Comparison of ENCODE assay signal across 8 mouse cellular contexts in the genomic region with DNA sequence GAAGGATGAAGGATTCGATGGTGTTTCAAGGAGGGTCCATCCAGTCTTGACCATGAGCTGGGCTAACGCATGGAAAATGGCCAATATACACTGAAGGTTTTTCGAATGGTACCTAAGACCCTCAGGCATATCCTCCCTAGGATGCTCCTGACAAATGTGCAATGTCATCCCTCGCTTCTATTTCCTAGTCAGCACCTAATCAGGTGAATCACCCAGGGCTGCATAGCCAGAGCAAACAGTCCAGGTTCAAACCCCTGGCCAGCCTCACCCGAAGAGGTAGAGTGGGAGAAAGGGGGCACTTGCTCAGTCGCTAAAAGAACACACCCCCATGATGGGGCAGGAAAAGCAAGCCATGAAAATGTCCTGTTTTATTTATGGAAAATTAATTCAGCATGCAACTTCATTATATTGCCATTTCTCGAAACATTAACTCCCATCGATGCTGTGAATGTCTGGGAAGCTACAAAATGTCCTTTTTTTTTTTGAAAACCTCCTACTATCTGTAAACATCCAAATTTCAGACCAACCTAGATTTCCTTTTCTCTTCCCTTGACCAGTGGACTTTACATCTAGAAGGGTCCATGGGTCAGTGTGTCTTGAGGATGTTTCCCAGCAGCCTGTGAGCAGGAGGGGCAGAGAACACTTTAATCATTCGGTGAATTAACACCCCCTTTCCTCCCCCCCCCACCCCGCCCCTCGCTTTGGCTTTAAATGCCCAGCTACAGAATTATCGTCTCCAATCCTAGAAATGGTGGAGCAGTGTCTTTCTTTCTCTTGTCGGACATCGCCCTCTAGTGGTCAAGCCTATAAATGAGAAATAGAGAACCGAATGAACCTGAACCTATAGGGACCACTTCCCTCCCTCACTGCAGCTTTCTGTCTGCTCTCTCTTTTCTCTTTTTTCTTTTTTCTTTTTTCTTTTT.
A peak's percentile ranks its signal among the peaks of the same experiment; 100 is the strongest.
DNase-seq lines count a peak whose midpoint lies in the region; TF ChIP-seq lines count a peak whose summit lies in the region.

No protein-coding gene starts in this region.

- H3K36me3 ChIP-seq in kidney, adult 2 months (ENCODE audit: control insufficient read depth, insufficient read depth, low read length) = no peaks in the 10 kb centered on the region
- no peaks in the 10 kb centered on the region for H3K36me3 ChIP-seq in limb, embryonic 10.5 days

- no peaks in the 10 kb centered on the region for H3K4me1 ChIP-seq in kidney, adult 2 months (ENCODE audit: control insufficient read depth, insufficient read depth, low read length)
- H3K4me1 ChIP-seq in limb, embryonic 10.5 days = no peaks in the 10 kb centered on the region

- TF ChIP-seq CTCF in kidney, adult 2 months (conservative IDR thresholded peaks at IDR 0.05; ENCODE audit: insufficient read depth, insufficient read length, low read depth, low read length) = peak; percentile 36

- no peak overlapping the region for H3K4me3 ChIP-seq in kidney, adult 2 months (ENCODE audit: insufficient read depth, low read depth, low read length)
- no peak overlapping the region for H3K4me3 ChIP-seq in limb, embryonic 10.5 days

- DNase-seq in 3134 (ENCODE audit: extremely low read depth, insufficient read length, low spot score) = peak; percentile 28
- peak; percentile 65 for DNase-seq in Muller cell, postnatal 12 days (ENCODE audit: inconsistent ontology term)
- peak; percentile 72 for DNase-seq in cerebellum, adult 9-10 months
- DNase-seq in frontal cortex, postnatal 10 days (ENCODE audit: low spot score in 2 of 2) = peak; percentile 25 to 59
- peak; percentile 70 for DNase-seq in kidney, adult 2 months
- peak; percentile 67 for DNase-seq in limb, embryonic 10.5 days (ENCODE audit: low spot score)
- peak; percentile 66 for DNase-seq in neural tube, embryonic 10.5 days (ENCODE audit: extremely low spot score, low spot score)
- DNase-seq in thymus, postnatal 10 days (ENCODE audit: low spot score in 2 of 2) = peak; percentile 20 to 80

- no peak overlapping the region for H3K27ac ChIP-seq in kidney, adult 2 months (ENCODE audit: insufficient read depth, low read depth, low read length)
- H3K27ac ChIP-seq in limb, embryonic 10.5 days = no peak overlapping the region

- H3K27me3 ChIP-seq in kidney, adult 2 months (replicated peaks; ENCODE audit: control insufficient read depth, insufficient read depth, low read length) = no peaks in the 10 kb centered on the region
- peaks cover 6% of the 10 kb centered on the region; the same call in 1 of the 2 replicates for H3K27me3 ChIP-seq in limb, embryonic 10.5 days (ENCODE audit: low read depth, poor library complexity, severe bottlenecking)

- H3K9me3 ChIP-seq in limb, embryonic 10.5 days (replicated peaks) = no peaks in the 10 kb centered on the region

- 27% methylated on average over 15 of the region's 15 CpGs for WGBS in kidney, adult 2 months
- 42% methylated on average over 15 of the region's 15 CpGs for WGBS in limb, embryonic 10.5 days

- no peak for TF ChIP-seq POLR2A in kidney, adult 2 months (IDR thresholded peaks at IDR 0.05; ENCODE audit: low read depth, low read length)
